Mouse (Mus musculus) testis, postnatal 10 days (tissue): Measurements from ENCODE around the gene Olfr449.

Experiments
- DNase-seq: peaks from one replicate; pipeline ENCODE4 v3.0.0; 2021; ENCODE audit warnings: low spot score

Gene Olfr449

DNA sequence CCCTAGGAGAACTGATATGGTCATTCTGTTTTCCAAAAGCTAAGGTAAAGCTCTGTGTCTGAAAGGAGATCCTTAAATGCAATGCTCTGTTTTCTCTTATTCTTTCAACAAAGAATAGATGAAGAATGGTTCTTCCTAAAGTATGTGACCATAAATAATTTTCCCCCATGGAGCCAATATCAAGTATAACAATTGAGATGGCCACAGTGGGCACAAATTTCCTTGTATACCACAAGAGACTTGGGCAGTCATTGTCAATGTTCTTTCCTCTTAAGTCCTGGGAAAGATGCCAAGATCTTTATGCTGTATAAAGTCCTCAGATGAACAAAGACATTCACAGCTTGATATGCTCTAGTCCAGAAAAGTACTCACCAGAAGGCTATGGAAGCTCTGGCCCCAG is at the start of gene Olfr449:
TSS of gene Olfr449 (plus strand) at position 301 of the 400 bp plus-strand sequence.
- no peak for DNase-seq

GRCm38 (mm10) chr6:42784793-42785192 is 49.4 kb upstream of the Olfr449 start, which contains the start of gene Olfr452:
Olfr452 (plus strand) TSS chr6:42785093.
- no peak for DNase-seq

- DNase-seq = no peak
Measured at GRCm38 (mm10) chr6:42790247-42790948, 43.8 kb upstream of the Olfr449 start.

DNA sequence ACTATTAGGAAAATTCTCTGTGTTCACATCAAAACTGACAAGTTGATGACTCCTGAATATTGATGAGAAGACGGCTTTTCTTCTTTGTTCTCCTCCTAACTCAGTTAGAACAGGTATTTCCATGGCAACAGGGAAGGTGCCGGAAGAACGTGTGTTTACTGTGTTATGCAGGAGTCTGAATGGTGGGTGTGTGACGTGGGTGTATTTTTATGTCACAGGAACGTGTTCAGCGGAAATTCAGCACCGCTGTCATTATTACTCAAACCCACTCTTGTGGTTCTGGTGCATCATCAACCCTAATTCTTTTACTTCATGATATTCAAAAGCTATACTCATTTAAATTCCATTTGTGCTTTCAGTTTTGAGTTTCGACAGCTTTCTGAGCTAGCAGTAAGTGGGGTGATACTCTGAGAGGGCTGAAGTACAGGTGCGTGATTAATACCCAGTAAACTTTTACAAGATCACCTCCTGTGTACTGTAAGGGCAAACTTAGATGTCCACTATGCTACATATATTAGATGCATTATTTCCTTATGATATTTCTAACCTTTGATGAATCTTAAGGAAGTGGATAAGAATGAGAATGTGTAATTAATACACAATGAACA is 43.1 kb upstream of the Olfr449 start:
- DNase-seq = no peak

DNA sequence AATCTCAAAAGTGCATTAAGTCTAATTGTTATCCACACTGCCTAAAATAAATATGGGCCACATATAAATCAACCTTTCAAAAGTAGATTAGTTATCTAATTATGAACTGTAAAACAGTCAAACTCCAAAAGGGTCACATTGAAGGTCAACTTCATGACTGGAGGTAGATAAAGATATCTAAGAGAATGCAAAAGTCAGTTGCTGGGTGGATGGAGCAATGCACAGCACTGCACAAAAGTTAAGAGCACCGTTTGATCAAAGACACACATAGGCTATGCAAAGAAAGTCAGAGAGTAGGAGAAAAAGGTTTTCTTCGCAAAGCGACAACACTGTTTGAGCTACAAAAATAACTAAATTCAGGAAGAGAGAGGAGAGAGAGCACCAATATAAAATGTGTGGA is 39.2 kb upstream of the Olfr449 start:
- DNase-seq = no peak

DNA sequence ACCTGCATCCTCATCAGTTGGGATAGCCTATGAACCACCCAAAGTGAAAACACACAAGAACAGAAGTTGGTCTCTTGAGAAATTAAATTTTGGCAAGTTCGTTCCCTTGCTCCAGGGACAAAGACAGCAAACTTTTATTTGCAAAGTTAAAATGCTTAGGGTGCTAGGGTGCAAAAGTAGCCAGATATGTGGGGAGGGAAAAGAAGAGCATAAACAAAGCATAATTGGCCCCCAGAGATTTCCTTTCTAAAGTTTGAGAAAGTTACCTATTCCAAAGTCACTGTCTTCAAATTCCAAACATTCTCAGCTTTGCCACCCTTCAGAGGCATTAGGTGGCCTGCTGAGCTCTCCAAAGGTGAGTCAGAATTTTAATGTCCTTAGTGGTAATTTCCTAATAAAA is 22.5 kb upstream of the Olfr449 start, which contains the start of gene Olfr450:
TSS of gene Olfr450 (plus strand) at position 301 of the 400 bp plus-strand sequence.
- DNase-seq = no peak

DNA sequence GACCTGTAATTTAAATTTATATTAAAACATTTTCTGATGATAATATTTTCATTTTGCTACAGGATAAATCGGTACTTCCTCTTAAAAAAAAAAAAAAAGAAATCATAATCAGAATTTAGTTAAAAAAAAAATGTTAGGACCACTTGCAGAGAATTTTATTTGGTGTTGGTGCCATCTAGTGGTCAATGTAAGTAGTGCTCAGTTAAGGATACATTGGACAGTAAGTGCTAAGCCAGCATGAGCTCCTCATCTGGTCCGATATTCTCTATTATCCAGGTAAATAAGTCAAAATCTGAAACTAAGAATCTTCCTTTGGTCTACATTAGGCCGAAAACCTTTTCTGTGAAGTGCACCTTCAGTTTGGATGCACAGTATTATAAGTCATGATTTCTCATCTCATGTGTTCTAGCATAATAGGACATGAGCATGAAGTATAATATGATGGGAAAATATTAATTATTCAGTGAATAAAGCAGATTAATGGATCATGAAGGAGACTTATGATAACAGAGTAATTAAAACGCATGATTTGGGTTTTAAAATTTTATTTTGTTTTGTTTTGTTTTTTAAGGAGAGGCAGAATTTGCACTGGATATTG is 26.1 kb downstream of the Olfr449 start:
- no peak for DNase-seq

- DNase-seq = no peak
Measured at GRCm38 (mm10) chr6:42869695-42870094, 35.5 kb downstream of the Olfr449 start.

DNA sequence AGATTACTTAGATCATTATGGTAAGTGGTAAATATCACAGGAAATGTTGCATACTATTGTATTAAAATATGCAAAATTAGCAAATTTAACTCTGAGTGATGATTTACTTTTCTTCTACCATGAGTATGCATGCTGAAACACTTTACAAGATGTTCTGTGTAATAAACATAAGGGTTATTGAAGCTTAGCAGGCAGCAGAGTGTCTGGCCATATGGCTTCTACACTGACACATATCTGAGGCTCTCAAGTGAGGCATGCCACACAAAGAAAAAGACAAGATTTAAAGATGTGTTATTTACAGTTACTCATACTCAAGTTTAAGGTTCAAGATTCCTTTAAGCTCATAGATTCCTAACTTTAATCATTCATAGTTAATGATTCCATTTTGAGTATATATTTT is 42.1 kb downstream of the Olfr449 start:
- DNase-seq = no peak
